Mouse (Mus musculus): ENCODE data around the gene Syt13.

- no peak for TF ChIP-seq CTCF (IDR thresholded peaks at IDR 0.05)
- no peak for TF ChIP-seq EP300 (IDR thresholded peaks at IDR 0.05; ENCODE audit: insufficient read depth, low read depth, low read length)
Observed at GRCm38 (mm10) chr2:92883912-92884243, 31.0 kb upstream of the Syt13 start.

All from heart, adult 2 months (tissue).